Mouse (Mus musculus): ENCODE results near the gene Tmem104. TPM values are rescaled to one million over a fixed set of nuclear protein-coding genes. Genes with fewer than 3 reads are reported as not detected.

Gene Tmem104
- polyA plus RNA-seq, 1 experiment: 21.0 TPM

GRCm38 (mm10) chr11:115188539-115189231 is 1.4 kb downstream of the Tmem104 start:
- H3K27ac ChIP-seq (ENCODE audit: insufficient read depth, low read depth, low read length): peak overlapping the region; percentile 34; the same call in 1 of the 2 replicates
- WGBS: 80% methylated on average over 13 of the region's 13 CpGs

DNA sequence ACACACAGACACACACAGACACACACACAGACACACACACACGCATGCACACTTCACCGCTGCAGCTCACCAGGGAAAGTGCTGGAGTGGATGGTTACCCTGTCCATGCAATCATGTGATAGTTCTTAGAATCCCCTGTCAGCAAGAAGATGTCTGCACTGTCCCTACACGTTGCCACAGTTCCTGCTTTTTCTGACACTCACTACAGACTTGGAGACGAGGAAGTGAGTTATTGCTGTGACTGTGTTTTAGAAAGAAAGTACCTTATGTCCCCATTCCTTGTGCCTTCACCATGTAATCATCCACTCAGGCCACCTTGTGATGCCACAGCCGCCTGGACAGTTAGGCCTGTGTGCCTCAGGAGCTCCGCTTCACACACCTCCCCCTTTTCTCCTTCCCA is 2.0 kb downstream of the Tmem104 start:
- H3K36me3 ChIP-seq (ENCODE audit: control insufficient read depth, insufficient read depth, low read length): 0 out of 2 replicates have a peak, but pooled peaks cover 1% of the 10 kb centered on the region
- peak overlapping the region; percentile 34; the same call in 1 of the 2 replicates for H3K27ac ChIP-seq (ENCODE audit: insufficient read depth, low read depth, low read length)
- no peaks in the 10 kb centered on the region for H3K27me3 ChIP-seq (ENCODE audit: control insufficient read depth, insufficient read depth, low read length)
- 0 out of 2 replicates have a peak overlapping the region, but pooled peaks have one; percentile 11 for H3K4me3 ChIP-seq (ENCODE audit: low read depth, low read length)
- WGBS: 87% methylated on average over 6 of the region's 6 CpGs
- H3K4me1 ChIP-seq (ENCODE audit: control insufficient read depth, insufficient read depth, insufficient read length, low read length): peaks cover 12% of the 10 kb centered on the region
- TF ChIP-seq CTCF (IDR thresholded peaks at IDR 0.05; ENCODE audit: extremely low read depth, insufficient read length, insufficient replicate concordance, low read depth, low read length) (no peak), POLR2A (IDR thresholded peaks at IDR 0.05; ENCODE audit: low read depth, low read length) (no peak)

More at GRCm38 (mm10) chr11:115188539-115189231, 1.4 kb downstream of the Tmem104 start:
- Histone ChIP-seq H3K36me3 (ENCODE audit: control insufficient read depth, insufficient read depth, low read length) (0 out of 2 replicates have a peak, but pooled peaks cover 1% of the 10 kb centered on the region), H3K4me1 (ENCODE audit: control insufficient read depth, insufficient read depth, insufficient read length, low read length) (peaks cover 13% of the 10 kb centered on the region), H3K27me3 (ENCODE audit: control insufficient read depth, insufficient read depth, low read length) (no peaks in the 10 kb centered on the region), H3K4me3 (ENCODE audit: low read depth, low read length) (0 out of 2 replicates have a peak overlapping the region, but pooled peaks have one; percentile 11)
- TF ChIP-seq POLR2A (IDR thresholded peaks at IDR 0.05; ENCODE audit: low read depth, low read length) (no peak), CTCF (IDR thresholded peaks at IDR 0.05; ENCODE audit: extremely low read depth, insufficient read length, insufficient replicate concordance, low read depth, low read length) (no peak)

DNA sequence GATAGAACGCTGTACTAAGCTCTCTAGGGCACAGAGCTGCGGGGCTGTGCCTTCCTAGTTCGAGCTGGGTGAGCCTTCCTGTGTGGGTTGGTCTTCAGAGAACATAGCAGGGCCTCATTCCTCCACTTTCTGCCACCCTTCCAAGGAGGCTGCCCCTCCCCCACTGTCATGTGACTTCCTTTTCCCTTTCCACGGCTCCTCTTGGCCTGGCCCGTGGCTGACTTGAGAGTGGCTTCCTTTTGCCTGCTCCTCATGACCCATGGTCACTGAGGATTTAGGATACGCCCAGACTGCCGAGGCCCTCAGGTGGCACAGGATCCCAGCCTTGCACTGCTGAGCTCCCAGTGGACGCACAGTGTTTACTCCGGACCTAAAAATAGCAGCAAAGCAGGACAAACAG is 4.9 kb downstream of the Tmem104 start:
- Histone ChIP-seq H3K36me3 (ENCODE audit: control insufficient read depth, insufficient read depth, low read length) (peaks cover 3% of the 10 kb centered on the region; the same call in 1 of the 2 replicates), H3K27ac (ENCODE audit: insufficient read depth, low read depth, low read length) (no peak overlapping the region; the same call in 1 of the 2 replicates), H3K4me3 (ENCODE audit: low read depth, low read length) (no peak overlapping the region), H3K4me1 (ENCODE audit: control insufficient read depth, insufficient read depth, insufficient read length, low read length) (peaks cover 5% of the 10 kb centered on the region), H3K27me3 (ENCODE audit: control insufficient read depth, insufficient read depth, low read length) (no peaks in the 10 kb centered on the region)
- 58% methylated on average over 9 of the region's 9 CpGs for WGBS
- TF ChIP-seq POLR2A (IDR thresholded peaks at IDR 0.05; ENCODE audit: low read depth, low read length) (no peak), CTCF (IDR thresholded peaks at IDR 0.05; ENCODE audit: extremely low read depth, insufficient read length, insufficient replicate concordance, low read depth, low read length) (no peak)

DNA sequence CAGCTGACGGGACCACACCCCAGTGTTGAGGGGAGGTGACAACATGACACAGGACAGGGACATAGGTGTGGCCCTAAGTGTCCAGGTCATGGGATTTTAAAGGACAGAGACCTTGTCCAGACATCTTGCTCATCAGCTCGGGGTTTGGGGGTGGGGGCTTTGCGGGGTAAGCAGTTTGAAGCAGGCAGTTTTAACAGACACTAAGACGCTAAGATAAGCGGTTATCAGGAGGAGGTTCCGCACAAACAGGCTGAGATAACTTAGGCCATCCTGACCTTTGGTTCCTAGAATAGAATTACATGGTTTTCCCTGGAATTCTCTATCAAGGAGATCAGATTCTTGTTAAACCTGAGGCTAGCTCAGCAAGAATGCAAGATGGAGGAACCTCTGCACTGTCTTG is 7.4 kb downstream of the Tmem104 start:
- TF ChIP-seq CTCF (IDR thresholded peaks at IDR 0.05; ENCODE audit: extremely low read depth, insufficient read length, insufficient replicate concordance, low read depth, low read length) (no peak), POLR2A (IDR thresholded peaks at IDR 0.05; ENCODE audit: low read depth, low read length) (no peak)
- WGBS: 68% methylated on average over 6 of the region's 6 CpGs
- Histone ChIP-seq H3K36me3 (ENCODE audit: control insufficient read depth, insufficient read depth, low read length) (peaks cover 10% of the 10 kb centered on the region), H3K27me3 (ENCODE audit: control insufficient read depth, insufficient read depth, low read length) (no peaks in the 10 kb centered on the region), H3K4me3 (ENCODE audit: low read depth, low read length) (no peak overlapping the region), H3K4me1 (ENCODE audit: control insufficient read depth, insufficient read depth, insufficient read length, low read length) (peaks cover 5% of the 10 kb centered on the region), H3K27ac (ENCODE audit: insufficient read depth, low read depth, low read length) (no peak overlapping the region)

DNA sequence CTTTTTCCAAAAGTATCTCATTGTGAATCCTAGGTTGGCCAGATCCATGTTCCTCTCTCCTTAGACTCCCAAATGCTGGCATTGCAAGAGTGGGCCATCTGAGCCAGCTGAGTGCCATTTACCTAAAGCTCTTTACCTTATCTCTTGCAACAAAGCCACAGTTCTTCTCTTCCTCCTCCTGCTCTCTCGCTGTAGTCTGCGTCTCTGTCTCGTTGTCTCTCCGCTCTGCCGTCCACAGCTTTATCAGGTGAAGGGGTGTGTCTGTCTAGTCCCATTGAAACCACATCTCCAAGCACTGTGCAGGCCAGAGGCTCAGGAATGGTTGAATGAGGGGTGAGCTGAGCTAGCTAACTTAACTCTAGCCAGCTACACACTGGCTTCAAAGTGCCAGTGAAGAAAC is 8.6 kb downstream of the Tmem104 start:
- 68% methylated on average over 5 of the region's 5 CpGs for WGBS
- Histone ChIP-seq H3K36me3 (ENCODE audit: control insufficient read depth, insufficient read depth, low read length) (peaks cover 9% of the 10 kb centered on the region), H3K27ac (ENCODE audit: insufficient read depth, low read depth, low read length) (no peak overlapping the region), H3K4me1 (ENCODE audit: control insufficient read depth, insufficient read depth, insufficient read length, low read length) (peaks cover 5% of the 10 kb centered on the region), H3K4me3 (ENCODE audit: low read depth, low read length) (no peak overlapping the region), H3K27me3 (ENCODE audit: control insufficient read depth, insufficient read depth, low read length) (no peaks in the 10 kb centered on the region)
- TF ChIP-seq CTCF (IDR thresholded peaks at IDR 0.05; ENCODE audit: extremely low read depth, insufficient read length, insufficient replicate concordance, low read depth, low read length): no peak
- TF ChIP-seq POLR2A (IDR thresholded peaks at IDR 0.05; ENCODE audit: low read depth, low read length): no peak

DNA sequence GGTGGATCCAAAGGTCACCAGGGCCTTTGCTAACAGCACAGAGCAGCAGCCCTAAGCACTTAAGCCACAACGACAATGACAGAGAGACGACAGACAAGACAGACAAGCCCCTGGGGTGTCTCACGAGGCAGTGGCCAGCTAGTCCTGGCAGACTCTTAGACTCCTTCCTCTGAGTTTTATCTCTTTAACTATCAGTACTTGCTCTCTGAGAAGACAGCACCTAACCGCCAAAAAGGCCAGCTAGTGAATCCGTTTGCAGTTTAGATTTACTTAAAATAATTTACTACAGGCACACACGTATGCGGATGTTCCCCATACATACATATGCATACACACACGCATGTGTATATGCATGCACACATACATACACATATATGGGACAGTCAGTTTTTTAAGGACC is 10.3 kb downstream of the Tmem104 start:
- H3K27me3 ChIP-seq (ENCODE audit: control insufficient read depth, insufficient read depth, low read length): no peaks in the 10 kb centered on the region
- H3K27ac ChIP-seq (ENCODE audit: insufficient read depth, low read depth, low read length): no peak overlapping the region
- H3K4me1 ChIP-seq (ENCODE audit: control insufficient read depth, insufficient read depth, insufficient read length, low read length): no peaks in the 10 kb centered on the region
- H3K4me3 ChIP-seq (ENCODE audit: low read depth, low read length): no peak overlapping the region
- H3K36me3 ChIP-seq (ENCODE audit: control insufficient read depth, insufficient read depth, low read length): peaks cover 20% of the 10 kb centered on the region
- WGBS: 90% methylated on average over 8 of the region's 8 CpGs
- no peak for TF ChIP-seq POLR2A (IDR thresholded peaks at IDR 0.05; ENCODE audit: low read depth, low read length)
- TF ChIP-seq CTCF (IDR thresholded peaks at IDR 0.05; ENCODE audit: extremely low read depth, insufficient read length, insufficient replicate concordance, low read depth, low read length): no peak

- no peaks in the 10 kb centered on the region for H3K4me1 ChIP-seq (ENCODE audit: control insufficient read depth, insufficient read depth, insufficient read length, low read length)
- no peak for TF ChIP-seq POLR2A (IDR thresholded peaks at IDR 0.05; ENCODE audit: low read depth, low read length)
- TF ChIP-seq CTCF (IDR thresholded peaks at IDR 0.05; ENCODE audit: extremely low read depth, insufficient read length, insufficient replicate concordance, low read depth, low read length): no peak
- peak overlapping the region; percentile 12; the same call in 1 of the 2 replicates for H3K4me3 ChIP-seq (ENCODE audit: low read depth, low read length)
- H3K27ac ChIP-seq (ENCODE audit: insufficient read depth, low read depth, low read length): no peak overlapping the region
- H3K36me3 ChIP-seq (ENCODE audit: control insufficient read depth, insufficient read depth, low read length): peaks cover 22% of the 10 kb centered on the region
- H3K27me3 ChIP-seq (ENCODE audit: control insufficient read depth, insufficient read depth, low read length): no peaks in the 10 kb centered on the region
- 31% methylated on average over 12 of the region's 12 CpGs for WGBS
Observed at GRCm38 (mm10) chr11:115198932-115199384, 11.7 kb downstream of the Tmem104 start.
